24 mouse cellular contexts compared by ENCODE assay signal in genomic region chr15:31570959-31571358, GRCm38 (mm10). TPM values are rescaled to one million over a fixed set of nuclear protein-coding genes. Genes with fewer than 3 reads are reported as not detected.
A peak's percentile ranks its signal among the peaks of the same experiment; 100 is the strongest.
DNase-seq lines count a peak whose midpoint lies in the region; ATAC-seq and TF ChIP-seq lines count a peak whose summit lies in the region.
"Had no signal": no experiment of that assay in that cellular context is flagged by ENCODE, and none has a peak within 500 bp of the region (broad histone marks: within the 10 kb centered on the region; RNA-seq: fewer than 3 reads in every experiment).

No protein-coding gene starts in this region.

- H3K9ac ChIP-seq in kidney, embryonic 15.5 days = no peak overlapping the region
- H3K9ac ChIP-seq in stomach, embryonic 15.5 days = no peak overlapping the region
- H3K9ac ChIP-seq: forebrain, embryonic 15.5 days; heart, embryonic 15.5 days; hindbrain, embryonic 13.5 days; limb, embryonic 12.5 days; liver, embryonic 15.5 days; midbrain, embryonic 13.5 days had no signal

- H3K4me2 ChIP-seq in kidney, embryonic 15.5 days = no peak overlapping the region
- no peak overlapping the region for H3K4me2 ChIP-seq in stomach, embryonic 15.5 days
- H3K4me2 ChIP-seq: forebrain, embryonic 15.5 days; heart, embryonic 15.5 days; hindbrain, embryonic 13.5 days; limb, embryonic 12.5 days; liver, embryonic 15.5 days; midbrain, embryonic 13.5 days had no signal

- peak overlapping the region; percentile 24; the same call in 1 of the 2 replicates for H3K27ac ChIP-seq in kidney, adult 2 months (ENCODE audit: insufficient read depth, low read depth, low read length)
- no peak overlapping the region for H3K27ac ChIP-seq in kidney, embryonic 15.5 days
- peak overlapping the region; percentile 71 for H3K27ac ChIP-seq in brown adipose tissue, adult 24 weeks (replicated peaks; ENCODE audit: low read depth, low read length)
- H3K27ac ChIP-seq in stomach, embryonic 15.5 days = peak overlapping the region; percentile 80; the same call in 1 of the 2 replicates
- H3K27ac ChIP-seq: forebrain, embryonic 15.5 days; heart, embryonic 15.5 days; hindbrain, embryonic 13.5 days; limb, embryonic 12.5 days; liver, embryonic 15.5 days; midbrain, embryonic 13.5 days had no signal

- 74% methylated on average over 8 of the region's 8 CpGs for WGBS in kidney, adult 2 months
- WGBS in kidney, embryonic 15.5 days = 84% methylated on average over 8 of the region's 8 CpGs
- 84% methylated on average over 8 of the region's 8 CpGs for WGBS in stomach, embryonic 15.5 days

- no peak for TF ChIP-seq CTCF in kidney, adult 2 months (conservative IDR thresholded peaks at IDR 0.05; ENCODE audit: insufficient read depth, insufficient read length, low read depth, low read length)

- no peaks in the 10 kb centered on the region for H3K36me3 ChIP-seq in kidney, adult 2 months (ENCODE audit: control insufficient read depth, insufficient read depth, low read length)
- no peaks in the 10 kb centered on the region for H3K36me3 ChIP-seq in kidney, embryonic 15.5 days
- H3K36me3 ChIP-seq in stomach, embryonic 15.5 days = no peaks in the 10 kb centered on the region
- H3K36me3 ChIP-seq: forebrain, embryonic 15.5 days; heart, embryonic 15.5 days; hindbrain, embryonic 13.5 days; limb, embryonic 12.5 days; liver, embryonic 15.5 days; midbrain, embryonic 13.5 days had no signal

- no peak for TF ChIP-seq POLR2A in kidney, adult 2 months (IDR thresholded peaks at IDR 0.05; ENCODE audit: low read depth, low read length)

- no peak for ATAC-seq in kidney, embryonic 15.5 days (replicated peaks; ENCODE audit: low FRiP score)
- no peak for ATAC-seq in stomach, embryonic 15.5 days (ENCODE audit: insufficient read depth, low FRiP score, low read depth)
- ATAC-seq: forebrain, embryonic 15.5 days; lung, postnatal 0 days; midbrain, embryonic 13.5 days had no signal

- H3K27me3 ChIP-seq in kidney, adult 2 months (replicated peaks; ENCODE audit: control insufficient read depth, insufficient read depth, low read length) = no peaks in the 10 kb centered on the region
- no peaks in the 10 kb centered on the region for H3K27me3 ChIP-seq in kidney, embryonic 15.5 days
- H3K27me3 ChIP-seq in stomach, embryonic 15.5 days (replicated peaks) = no peaks in the 10 kb centered on the region
- H3K27me3 ChIP-seq: forebrain, embryonic 15.5 days; heart, embryonic 15.5 days; hindbrain, embryonic 13.5 days; limb, embryonic 12.5 days; liver, embryonic 15.5 days; midbrain, embryonic 13.5 days had no signal

- no peak for DNase-seq in kidney, adult 2 months
- DNase-seq in gonadal fat pad, adult 2 months (ENCODE audit: low read depth) = peak; percentile 57
- no peak for DNase-seq in embryo, embryonic 10.5 days (ENCODE audit: low spot score)
- DNase-seq in layer of hippocampus, adult 18-20 months (ENCODE audit: low spot score in 2 of 2) = no peak
- DNase-seq: cerebellum, adult 18-20 months; cerebellum, postnatal 25 days; gastrocnemius, postnatal 36 days; heart, postnatal 36 days; kidney, adult 9 months; kidney, postnatal 25 days; layer of hippocampus, postnatal 36 days; right cerebral cortex, postnatal 14 days; spleen, adult 18-20 months; thymus, postnatal 4 days had no signal

- no peaks in the 10 kb centered on the region for H3K9me3 ChIP-seq in kidney, embryonic 15.5 days (replicated peaks)
- H3K9me3 ChIP-seq in stomach, embryonic 15.5 days = no peaks in the 10 kb centered on the region
- H3K9me3 ChIP-seq: forebrain, embryonic 15.5 days; heart, embryonic 15.5 days; hindbrain, embryonic 13.5 days; limb, embryonic 12.5 days; liver, embryonic 15.5 days; midbrain, embryonic 13.5 days had no signal

- no peak overlapping the region for H3K4me3 ChIP-seq in kidney, adult 2 months (ENCODE audit: insufficient read depth, low read depth, low read length)
- no peak overlapping the region for H3K4me3 ChIP-seq in kidney, embryonic 15.5 days (replicated peaks)
- no peak overlapping the region for H3K4me3 ChIP-seq in brown adipose tissue, adult 24 weeks (ENCODE audit: insufficient read depth, low read depth, low read length)
- no peak overlapping the region for H3K4me3 ChIP-seq in stomach, embryonic 15.5 days (replicated peaks)
- H3K4me3 ChIP-seq: forebrain, embryonic 15.5 days; heart, embryonic 15.5 days; hindbrain, embryonic 13.5 days; limb, embryonic 12.5 days; liver, embryonic 15.5 days; midbrain, embryonic 13.5 days had no signal

- peaks cover 18% of the 10 kb centered on the region for H3K4me1 ChIP-seq in kidney, adult 2 months (ENCODE audit: control insufficient read depth, insufficient read depth, low read length)
- H3K4me1 ChIP-seq in kidney, embryonic 15.5 days = peaks cover 19% of the 10 kb centered on the region
- H3K4me1 ChIP-seq in brown adipose tissue, adult 24 weeks (ENCODE audit: control insufficient read depth, insufficient read depth, insufficient read length, low read length) = peaks cover 17% of the 10 kb centered on the region
- H3K4me1 ChIP-seq in stomach, embryonic 15.5 days = peaks cover 12% of the 10 kb centered on the region
- H3K4me1 ChIP-seq: forebrain, embryonic 15.5 days had no signal

RNA-seq across cellular contexts. Expression of gene Cmbl, which starts 5.8 kb away (rescaled TPM):
- polyA plus RNA-seq in kidney, adult 2 months (2012; rRNA removed) = 343 and 361 TPM in 2 replicates
- polyA plus RNA-seq in kidney, embryonic 15.5 days (2015; fragmentation: Nextera tagmentation; extraction: Ambion mirVana) = 13.6 and 14.6 TPM in 2 replicates
- 45.8 and 86.8 TPM in 2 replicates for polyA plus RNA-seq in brown adipose tissue, adult 24 weeks (2012; ENCODE audit: insufficient read depth, insufficient read length, missing spikeins)
- polyA plus RNA-seq in gonadal fat pad, adult 2 months (2012; rRNA removed) = 118 and 150 TPM in 2 replicates
- polyA plus RNA-seq in stomach, embryonic 15.5 days (2015; fragmentation: Nextera tagmentation; extraction: Ambion mirVana) = 16.2 and 17.3 TPM in 2 replicates
- total RNA-seq in layer of hippocampus, adult 18-20 months (2021) = 10 to 100 TPM; 14.3 to 17.7 TPM

RNA-seq across cellular contexts. Expression of gene Cct5, which starts 30.6 kb away (rescaled TPM):
- 87.3 and 102 TPM in 2 replicates for polyA plus RNA-seq in kidney, adult 2 months (2012; rRNA removed)
- 560 and 580 TPM in 2 replicates for polyA plus RNA-seq in kidney, embryonic 15.5 days (2015; fragmentation: Nextera tagmentation; extraction: Ambion mirVana)
- polyA plus RNA-seq in brown adipose tissue, adult 24 weeks (2012; ENCODE audit: insufficient read depth, insufficient read length, missing spikeins) = 134 and 155 TPM in 2 replicates
- 103 and 106 TPM in 2 replicates for polyA plus RNA-seq in gonadal fat pad, adult 2 months (2012; rRNA removed)
- 457 and 489 TPM in 2 replicates for polyA plus RNA-seq in stomach, embryonic 15.5 days (2015; fragmentation: Nextera tagmentation; extraction: Ambion mirVana)
- 100 to 1,000 TPM; 240 to 245 TPM for total RNA-seq in layer of hippocampus, adult 18-20 months (2021)

RNA-seq across cellular contexts. Expression of gene Fam173b, which starts 30.7 kb away (rescaled TPM):
- polyA plus RNA-seq in kidney, adult 2 months (2012; rRNA removed) = 10.8 and 13.6 TPM in 2 replicates
- polyA plus RNA-seq in kidney, embryonic 15.5 days (2015; fragmentation: Nextera tagmentation; extraction: Ambion mirVana) = 13.4 and 13.9 TPM in 2 replicates
- 16.8 and 26.4 TPM in 2 replicates for polyA plus RNA-seq in brown adipose tissue, adult 24 weeks (2012; ENCODE audit: insufficient read depth, insufficient read length, missing spikeins)
- 8.3 and 9.8 TPM in 2 replicates for polyA plus RNA-seq in gonadal fat pad, adult 2 months (2012; rRNA removed)
- polyA plus RNA-seq in stomach, embryonic 15.5 days (2015; fragmentation: Nextera tagmentation; extraction: Ambion mirVana) = 11.9 and 15.1 TPM in 2 replicates
- total RNA-seq in layer of hippocampus, adult 18-20 months (2021) = 10 to 100 TPM; 12.5 to 12.6 TPM

RNA-seq across cellular contexts. Expression of gene March6, which starts 40.1 kb away (rescaled TPM):
- 36.1 and 46.6 TPM in 2 replicates for polyA plus RNA-seq in kidney, adult 2 months (2012; rRNA removed)
- 31.5 and 32.6 TPM in 2 replicates for polyA plus RNA-seq in kidney, embryonic 15.5 days (2015; fragmentation: Nextera tagmentation; extraction: Ambion mirVana)
- 24.6 and 36.6 TPM in 2 replicates for polyA plus RNA-seq in brown adipose tissue, adult 24 weeks (2012; ENCODE audit: insufficient read depth, insufficient read length, missing spikeins)
- polyA plus RNA-seq in gonadal fat pad, adult 2 months (2012; rRNA removed) = 23.7 and 30.6 TPM in 2 replicates
- polyA plus RNA-seq in stomach, embryonic 15.5 days (2015; fragmentation: Nextera tagmentation; extraction: Ambion mirVana) = 25.6 and 27.3 TPM in 2 replicates
- 100 to 1,000 TPM; 189 to 191 TPM for total RNA-seq in layer of hippocampus, adult 18-20 months (2021)
